10 mouse cellular contexts compared by ENCODE assay signal in the genomic region with DNA sequence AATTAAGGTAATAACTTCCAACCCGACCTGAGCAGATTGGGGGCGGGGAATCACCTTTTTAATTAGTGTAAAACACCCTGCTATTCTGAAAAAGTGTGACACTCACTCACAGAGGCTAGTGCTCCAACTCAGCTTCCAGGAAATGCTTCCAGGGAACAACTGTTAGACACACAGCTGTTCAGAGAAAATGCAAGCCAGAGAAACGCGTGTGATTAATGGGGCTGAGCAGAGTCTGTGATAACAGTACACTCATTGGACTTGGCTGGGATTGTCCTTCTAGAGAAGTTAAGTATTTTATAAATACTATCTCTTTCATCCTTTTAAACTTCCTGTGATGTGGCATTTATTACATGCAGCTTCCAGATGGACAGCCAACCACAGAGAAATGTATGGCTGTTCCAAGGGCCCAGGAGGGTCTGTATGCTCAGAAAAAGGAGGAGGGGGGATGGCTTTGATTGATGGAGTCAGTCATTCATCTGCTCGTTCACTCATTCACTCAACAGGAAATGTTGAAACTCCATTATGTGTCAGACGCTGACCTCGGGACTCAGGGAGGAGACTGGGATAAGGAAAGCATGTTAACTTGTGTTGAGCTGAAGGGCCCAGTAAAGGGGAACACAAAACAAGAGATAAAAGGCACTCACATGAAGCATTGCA.
DNase-seq lines count a peak whose midpoint lies in the region; ATAC-seq and TF ChIP-seq lines count a peak whose summit lies in the region.
"Had no signal": no experiment of that assay in that cellular context is flagged by ENCODE, and none has a peak within 500 bp of the region (broad histone marks: within the 10 kb centered on the region; RNA-seq: fewer than 3 reads in every experiment).

No protein-coding gene starts in this region.

- no peaks in the 10 kb centered on the region for H3K27me3 ChIP-seq in forebrain, embryonic 14.5 days (replicated peaks; ENCODE audit: control insufficient read depth, insufficient read depth, low read length)
- H3K27me3 ChIP-seq in forebrain, embryonic 12.5 days: no peaks in the 10 kb centered on the region
- H3K27me3 ChIP-seq in stomach, embryonic 14.5 days (ENCODE audit: control insufficient read depth, insufficient read depth, low read length): no peaks in the 10 kb centered on the region
- H3K27me3 ChIP-seq in stomach, postnatal 0 days (ENCODE audit: control insufficient read depth, insufficient read depth, low read length): no peaks in the 10 kb centered on the region
- H3K27me3 ChIP-seq in stomach, embryonic 16.5 days (ENCODE audit: control insufficient read depth, insufficient read depth, low read length): no peaks in the 10 kb centered on the region
- H3K27me3 ChIP-seq: neural tube, embryonic 15.5 days had no signal

- TF ChIP-seq EP300 in stomach, postnatal 0 days (optimal IDR thresholded peaks at IDR 0.05): no peak

- no peaks in the 10 kb centered on the region for H3K36me3 ChIP-seq in forebrain, embryonic 14.5 days (ENCODE audit: control insufficient read depth, insufficient read depth, low read length)
- no peaks in the 10 kb centered on the region for H3K36me3 ChIP-seq in forebrain, embryonic 12.5 days (replicated peaks)
- H3K36me3 ChIP-seq in stomach, embryonic 14.5 days (ENCODE audit: control insufficient read depth, insufficient read depth, low read length): no peaks in the 10 kb centered on the region
- H3K36me3 ChIP-seq in stomach, postnatal 0 days (ENCODE audit: control insufficient read depth, insufficient read depth, low read length): no peaks in the 10 kb centered on the region
- no peaks in the 10 kb centered on the region for H3K36me3 ChIP-seq in stomach, embryonic 16.5 days (ENCODE audit: control insufficient read depth, insufficient read depth, low read length)
- H3K36me3 ChIP-seq: neural tube, embryonic 15.5 days had no signal

- no peak overlapping the region for H3K4me3 ChIP-seq in forebrain, embryonic 14.5 days (ENCODE audit: low read depth, low read length)
- H3K4me3 ChIP-seq in forebrain, embryonic 12.5 days (replicated peaks): no peak overlapping the region
- H3K4me3 ChIP-seq in stomach, embryonic 14.5 days (ENCODE audit: low read depth, low read length): no peak overlapping the region
- H3K4me3 ChIP-seq in stomach, postnatal 0 days (ENCODE audit: low read depth, low read length): no peak overlapping the region
- H3K4me3 ChIP-seq in stomach, embryonic 16.5 days (replicated peaks; ENCODE audit: low read length): no peak overlapping the region
- H3K4me3 ChIP-seq: neural tube, embryonic 15.5 days had no signal

- no peak for TF ChIP-seq CTCF in stomach, postnatal 0 days (IDR thresholded peaks at IDR 0.05; ENCODE audit: low read depth)

- H3K9me3 ChIP-seq in forebrain, embryonic 14.5 days (replicated peaks; ENCODE audit: control insufficient read depth, low read length): no peaks in the 10 kb centered on the region
- H3K9me3 ChIP-seq in forebrain, embryonic 12.5 days: no peaks in the 10 kb centered on the region
- H3K9me3 ChIP-seq in stomach, embryonic 14.5 days (ENCODE audit: control insufficient read depth, low read depth, low read length): no peaks in the 10 kb centered on the region
- no peaks in the 10 kb centered on the region for H3K9me3 ChIP-seq in stomach, postnatal 0 days (ENCODE audit: control insufficient read depth, low read length)
- H3K9me3 ChIP-seq in stomach, embryonic 16.5 days (replicated peaks; ENCODE audit: control insufficient read depth, low read length): no peaks in the 10 kb centered on the region
- H3K9me3 ChIP-seq: neural tube, embryonic 15.5 days had no signal

- H3K4me2 ChIP-seq in forebrain, embryonic 14.5 days (ENCODE audit: low read length): no peak overlapping the region
- H3K4me2 ChIP-seq in forebrain, embryonic 12.5 days: no peak overlapping the region
- no peak overlapping the region for H3K4me2 ChIP-seq in stomach, embryonic 14.5 days (replicated peaks; ENCODE audit: low read depth, low read length)
- no peak overlapping the region for H3K4me2 ChIP-seq in stomach, postnatal 0 days (replicated peaks; ENCODE audit: low read depth)
- no peak overlapping the region for H3K4me2 ChIP-seq in stomach, embryonic 16.5 days (ENCODE audit: low read depth, low read length)
- H3K4me2 ChIP-seq: neural tube, embryonic 15.5 days had no signal

- H3K27ac ChIP-seq in forebrain, embryonic 14.5 days (ENCODE audit: low read depth, low read length): no peak overlapping the region
- no peak overlapping the region for H3K27ac ChIP-seq in forebrain, embryonic 12.5 days
- no peak overlapping the region for H3K27ac ChIP-seq in stomach, embryonic 14.5 days (ENCODE audit: low read length)
- no peak overlapping the region for H3K27ac ChIP-seq in stomach, postnatal 0 days (replicated peaks)
- no peak overlapping the region for H3K27ac ChIP-seq in stomach, embryonic 16.5 days (ENCODE audit: low read length)
- H3K27ac ChIP-seq: neural tube, embryonic 15.5 days had no signal

- 37% methylated on average over 7 of the region's 7 CpGs for WGBS in forebrain, embryonic 14.5 days
- 48% methylated on average over 7 of the region's 7 CpGs for WGBS in forebrain, embryonic 12.5 days
- WGBS in stomach, embryonic 14.5 days: 22% methylated on average over 7 of the region's 7 CpGs
- WGBS in stomach, postnatal 0 days: 25% methylated on average over 7 of the region's 7 CpGs
- WGBS in stomach, embryonic 16.5 days: 23% methylated on average over 7 of the region's 7 CpGs

- H3K4me1 ChIP-seq in forebrain, embryonic 14.5 days (ENCODE audit: control insufficient read depth, insufficient read depth, low read length): peaks cover 16% of the 10 kb centered on the region
- H3K4me1 ChIP-seq in forebrain, embryonic 12.5 days: no peaks in the 10 kb centered on the region
- peaks cover 31% of the 10 kb centered on the region for H3K4me1 ChIP-seq in stomach, embryonic 14.5 days (ENCODE audit: control insufficient read depth, insufficient read depth, low read length)
- peaks cover 6% of the 10 kb centered on the region for H3K4me1 ChIP-seq in stomach, postnatal 0 days (replicated peaks; ENCODE audit: control insufficient read depth, insufficient read depth)
- peaks cover 15% of the 10 kb centered on the region; the same call in 1 of the 2 replicates for H3K4me1 ChIP-seq in stomach, embryonic 16.5 days (ENCODE audit: control insufficient read depth, insufficient read depth, low read length)

- peak; percentile 58 for DNase-seq in forebrain, embryonic 14.5 days (ENCODE audit: low spot score)
- no peak for DNase-seq in stomach, postnatal 0 days (ENCODE audit: low spot score)
- DNase-seq in kidney, postnatal 10 days: peak; percentile 72
- DNase-seq in cerebellum, postnatal 4 days (ENCODE audit: low spot score in 2 of 2): no peak
- no peak for DNase-seq in spleen, adult 12 weeks (ENCODE audit: low spot score)
- DNase-seq: gastrocnemius, postnatal 10 days had no signal

- ATAC-seq in forebrain, embryonic 14.5 days: no peak; the same call in 1 of the 2 replicates
- no peak for ATAC-seq in forebrain, embryonic 12.5 days (ENCODE audit: low FRiP score)
- ATAC-seq in stomach, embryonic 14.5 days (ENCODE audit: insufficient number of reproducible peaks, insufficient read depth, low FRiP score, low read depth): peak; percentile 62; the same call in 1 of the 2 replicates
- ATAC-seq in stomach, postnatal 0 days (ENCODE audit: low FRiP score, low TSS enrichment): no peak
- peak; percentile 79 for ATAC-seq in stomach, embryonic 16.5 days (ENCODE audit: insufficient read depth, low FRiP score)

- H3K9ac ChIP-seq in forebrain, embryonic 14.5 days (ENCODE audit: low read length): no peak overlapping the region
- H3K9ac ChIP-seq in forebrain, embryonic 12.5 days: no peak overlapping the region
- H3K9ac ChIP-seq in stomach, embryonic 14.5 days (replicated peaks; ENCODE audit: low read depth, low read length): no peak overlapping the region
- no peak overlapping the region for H3K9ac ChIP-seq in stomach, postnatal 0 days (ENCODE audit: low read length)
- no peak overlapping the region for H3K9ac ChIP-seq in stomach, embryonic 16.5 days (ENCODE audit: low read length)
- H3K9ac ChIP-seq: neural tube, embryonic 15.5 days had no signal

Comparison
In these comparisons a context has a peak if more than half of its experiments do, and no peak if none do; other contexts are left out.
1. ATAC-seq: peak in stomach, embryonic 14.5 days (single experiment) and stomach, embryonic 16.5 days (single experiment); none in forebrain, embryonic 14.5 days (single experiment), forebrain, embryonic 12.5 days (single experiment) and stomach, postnatal 0 days (single experiment).
2. DNase-seq: peak in forebrain, embryonic 14.5 days (single experiment) and kidney, postnatal 10 days (single experiment); none in stomach, postnatal 0 days (single experiment), cerebellum, postnatal 4 days (0 of 2) and spleen, adult 12 weeks (single experiment).